Mouse (Mus musculus): ENCODE measurements around the gene Slc11a1. TPM values are rescaled to one million over a fixed set of nuclear protein-coding genes. Genes with fewer than 3 reads are reported as not detected.

Gene Slc11a1
- polyA plus RNA-seq, 1 experiment = 5.6 TPM

GRCm38 (mm10) chr1:74359952-74360517 is 15.0 kb upstream of the Slc11a1 start:
- no peak overlapping the region for H3K4me3 ChIP-seq (replicated peaks; ENCODE audit: insufficient read depth, low read depth, low read length)
- H3K27ac ChIP-seq (ENCODE audit: insufficient read depth, low read length) = no peak overlapping the region
- no peaks in the 10 kb centered on the region for H3K27me3 ChIP-seq (ENCODE audit: control insufficient read depth, insufficient read depth, low read length)
- no peak for DNase-seq
- 91% methylated on average over 5 of the region's 5 CpGs for WGBS
- TF ChIP-seq POLR2A (IDR thresholded peaks at IDR 0.05; ENCODE audit: borderline replicate concordance, insufficient read depth, low read length) (no peak), CTCF (IDR thresholded peaks at IDR 0.05; ENCODE audit: borderline replicate concordance, insufficient read depth, low read depth, low read length) (no peak)
- H3K4me1 ChIP-seq (ENCODE audit: control insufficient read depth, insufficient read depth, low read length) = no peaks in the 10 kb centered on the region

GRCm38 (mm10) chr1:74361812-74362211 is 13.2 kb upstream of the Slc11a1 start, which contains the start of gene Catip:
Gene Catip (plus strand): TSS chr1:74362108.
- no peaks in the 10 kb centered on the region for H3K4me1 ChIP-seq (ENCODE audit: control insufficient read depth, insufficient read depth, low read length)
- no peak for TF ChIP-seq POLR2A (IDR thresholded peaks at IDR 0.05; ENCODE audit: borderline replicate concordance, insufficient read depth, low read length)
- TF ChIP-seq CTCF (IDR thresholded peaks at IDR 0.05; ENCODE audit: borderline replicate concordance, insufficient read depth, low read depth, low read length) = peak; percentile 80
- H3K27me3 ChIP-seq (ENCODE audit: control insufficient read depth, insufficient read depth, low read length) = no peaks in the 10 kb centered on the region
- no peak within 1 kb of the TSS for H3K27ac ChIP-seq (ENCODE audit: insufficient read depth, low read length)
- H3K4me3 ChIP-seq (replicated peaks; ENCODE audit: insufficient read depth, low read depth, low read length) = no peak within 1 kb of the TSS
- WGBS = 4% methylated on average over 2 of the region's 2 CpGs
- peak; percentile 70 to 71 for DNase-seq

- H3K4me3 ChIP-seq (replicated peaks; ENCODE audit: insufficient read depth, low read depth, low read length) = no peak overlapping the region
- no peak overlapping the region for H3K27ac ChIP-seq (ENCODE audit: insufficient read depth, low read length)
- no peaks in the 10 kb centered on the region for H3K27me3 ChIP-seq (ENCODE audit: control insufficient read depth, insufficient read depth, low read length)
- 66% methylated on average over 17 of the region's 17 CpGs for WGBS
- no peaks in the 10 kb centered on the region for H3K4me1 ChIP-seq (ENCODE audit: control insufficient read depth, insufficient read depth, low read length)
- no peak for DNase-seq
- no peak for TF ChIP-seq POLR2A (IDR thresholded peaks at IDR 0.05; ENCODE audit: borderline replicate concordance, insufficient read depth, low read length)
- TF ChIP-seq CTCF (IDR thresholded peaks at IDR 0.05; ENCODE audit: borderline replicate concordance, insufficient read depth, low read depth, low read length) = no peak
These were observed 12.4 kb upstream of the Slc11a1 start for GRCm38 (mm10) chr1:74362325-74363229.

GRCm38 (mm10) chr1:74363437-74363836 is 11.6 kb upstream of the Slc11a1 start:
- DNase-seq = no peak
- H3K27me3 ChIP-seq (ENCODE audit: control insufficient read depth, insufficient read depth, low read length) = no peaks in the 10 kb centered on the region
- TF ChIP-seq CTCF (IDR thresholded peaks at IDR 0.05; ENCODE audit: borderline replicate concordance, insufficient read depth, low read depth, low read length) = no peak
- no peak for TF ChIP-seq POLR2A (IDR thresholded peaks at IDR 0.05; ENCODE audit: borderline replicate concordance, insufficient read depth, low read length)
- no peak overlapping the region for H3K4me3 ChIP-seq (replicated peaks; ENCODE audit: insufficient read depth, low read depth, low read length)
- no peak overlapping the region for H3K27ac ChIP-seq (ENCODE audit: insufficient read depth, low read length)
- no peaks in the 10 kb centered on the region for H3K4me1 ChIP-seq (ENCODE audit: control insufficient read depth, insufficient read depth, low read length)
- WGBS = 87% methylated on average over 5 of the region's 5 CpGs

GRCm38 (mm10) chr1:74364270-74364669 is 10.7 kb upstream of the Slc11a1 start:
- no peak for TF ChIP-seq CTCF (IDR thresholded peaks at IDR 0.05; ENCODE audit: borderline replicate concordance, insufficient read depth, low read depth, low read length)
- no peak for TF ChIP-seq POLR2A (IDR thresholded peaks at IDR 0.05; ENCODE audit: borderline replicate concordance, insufficient read depth, low read length)
- H3K4me1 ChIP-seq (ENCODE audit: control insufficient read depth, insufficient read depth, low read length) = no peaks in the 10 kb centered on the region
- DNase-seq = no peak
- no peaks in the 10 kb centered on the region for H3K27me3 ChIP-seq (ENCODE audit: control insufficient read depth, insufficient read depth, low read length)
- H3K4me3 ChIP-seq (replicated peaks; ENCODE audit: insufficient read depth, low read depth, low read length) = no peak overlapping the region
- no peak overlapping the region for H3K27ac ChIP-seq (ENCODE audit: insufficient read depth, low read length)
- WGBS = 79% methylated on average over 8 of the region's 8 CpGs

GRCm38 (mm10) chr1:74367886-74368645 is 6.9 kb upstream of the Slc11a1 start:
- no peaks in the 10 kb centered on the region for H3K27me3 ChIP-seq (ENCODE audit: control insufficient read depth, insufficient read depth, low read length)
- H3K27ac ChIP-seq (ENCODE audit: insufficient read depth, low read length) = no peak overlapping the region
- peak overlapping the region; percentile 39 for H3K4me3 ChIP-seq (replicated peaks; ENCODE audit: insufficient read depth, low read depth, low read length)
- DNase-seq = peak; percentile 33 to 39
- H3K4me1 ChIP-seq (ENCODE audit: control insufficient read depth, insufficient read depth, low read length) = no peaks in the 10 kb centered on the region
- 22% methylated on average over 34 of the region's 34 CpGs for WGBS
- TF ChIP-seq CTCF (IDR thresholded peaks at IDR 0.05; ENCODE audit: borderline replicate concordance, insufficient read depth, low read depth, low read length) (no peak), POLR2A (IDR thresholded peaks at IDR 0.05; ENCODE audit: borderline replicate concordance, insufficient read depth, low read length) (no peak)

GRCm38 (mm10) chr1:74370040-74370439 is 5.0 kb upstream of the Slc11a1 start:
- Histone ChIP-seq H3K27me3 (ENCODE audit: control insufficient read depth, insufficient read depth, low read length) (no peaks in the 10 kb centered on the region), H3K4me1 (ENCODE audit: control insufficient read depth, insufficient read depth, low read length) (no peaks in the 10 kb centered on the region), H3K4me3 (replicated peaks; ENCODE audit: insufficient read depth, low read depth, low read length) (no peak overlapping the region), H3K27ac (ENCODE audit: insufficient read depth, low read length) (no peak overlapping the region)
- 68% methylated on average over 4 of the region's 4 CpGs for WGBS
- TF ChIP-seq CTCF (IDR thresholded peaks at IDR 0.05; ENCODE audit: borderline replicate concordance, insufficient read depth, low read depth, low read length) (no peak), POLR2A (IDR thresholded peaks at IDR 0.05; ENCODE audit: borderline replicate concordance, insufficient read depth, low read length) (no peak)
- no peak for DNase-seq
